Mouse (Mus musculus) liver, postnatal 0 days (tissue): ENCODE measurements around the gene Atf3. TPM values are rescaled to one million over a fixed set of nuclear protein-coding genes. Genes with fewer than 3 reads are reported as not detected.

Experiments used
- ATAC-seq: fragments of 200-750 bp; cut with Nextera tagmentation; 2 replicates; pipeline ENCODE4 v1.8.0; 2017; ENCODE audit warnings: mild to moderate bottlenecking, moderate library complexity
- DNase-seq: peaks from one replicate; pipeline ENCODE4 v3.0.0-alpha.2; 2016
- H3K27ac ChIP-seq: fragments of 300-500 bp; sonication (generic); 2 replicates; pipeline ENCODE4 v1.5.1; 2014; ENCODE audit warnings: antibody characterized with exemption, moderate library complexity, mild to moderate bottlenecking, low read depth
- H3K27me3 ChIP-seq: fragments of 300-500 bp; sonication (generic); 2 replicates; pipeline ENCODE4 v1.6.1; 2014; ENCODE audit warnings: low read length, control low read depth, mixed read lengths; ENCODE audit not compliant: insufficient read depth
- H3K36me3 ChIP-seq: fragments of 300-500 bp; sonication (generic); replicated peaks from 2 replicates; pipeline ENCODE4 v1.6.1; 2014; ENCODE audit warnings: mild to moderate bottlenecking, control low read depth, low read length, moderate library complexity, mixed read lengths; ENCODE audit not compliant: insufficient read depth
- H3K4me1 ChIP-seq: fragments of 300-500 bp; sonication (generic); 2 replicates; pipeline ENCODE4 v1.6.1; 2014; ENCODE audit warnings: antibody characterized with exemption, mild to moderate bottlenecking, control low read depth; ENCODE audit not compliant: insufficient read depth
- H3K4me2 ChIP-seq: fragments of 300-500 bp; sonication (generic); 2 replicates; pipeline ENCODE4 v1.6.1; 2014; ENCODE audit warnings: low read depth, mild to moderate bottlenecking, low read length, moderate library complexity, mixed read lengths
- H3K4me3 ChIP-seq: fragments of 300-500 bp; sonication (generic); 2 replicates; pipeline ENCODE4 v1.5.1; 2014; ENCODE audit warnings: low read depth, low read length
- H3K9ac ChIP-seq: fragments of 300-500 bp; sonication (generic); replicated peaks from 2 replicates; pipeline ENCODE4 v1.6.1; 2014; ENCODE audit warnings: mild to moderate bottlenecking, moderate library complexity
- H3K9me3 ChIP-seq: fragments of 300-500 bp; sonication (generic); 2 replicates; pipeline ENCODE4 v1.6.1; 2016; ENCODE audit warnings: mild to moderate bottlenecking, control low read depth, low read length, mixed read lengths
- CTCF ChIP-seq: sonication (generic); IDR thresholded peaks from 2 replicates; pipeline ENCODE4 v1.5.1; 2016; ENCODE audit warnings: antibody characterized with exemption, low read depth
- EP300 ChIP-seq: IDR thresholded peaks from 2 replicates; pipeline ENCODE4 v1.6.1; 2016; ENCODE audit warnings: antibody characterized with exemption, low read depth, mild to moderate bottlenecking
- WGBS: fragments of 180-500 bp; shearing (Covaris S2); extraction: QIAGEN DNeasy Blood & Tissue Kit; methylation state at CpG from one replicate; pipeline ENCODE4 v1.1.7; 2014; ENCODE audit not compliant: insufficient replicate concordance; 5-methylcytosine and 5-hydroxymethylcytosine counted together
- polyA plus RNA-seq: library from polyadenylated mRNA; unstranded; fragments of >200 nt; fragmentation: Nextera tagmentation; extraction: Ambion mirVana; gene quantifications from 2 replicates; pipeline ENCODE4 v1.2.1, GENCODE M21; 2015

Atf3 gene
- polyA plus RNA-seq, 1 experiment from 2014 or later = 1.00 TPM

DNA sequence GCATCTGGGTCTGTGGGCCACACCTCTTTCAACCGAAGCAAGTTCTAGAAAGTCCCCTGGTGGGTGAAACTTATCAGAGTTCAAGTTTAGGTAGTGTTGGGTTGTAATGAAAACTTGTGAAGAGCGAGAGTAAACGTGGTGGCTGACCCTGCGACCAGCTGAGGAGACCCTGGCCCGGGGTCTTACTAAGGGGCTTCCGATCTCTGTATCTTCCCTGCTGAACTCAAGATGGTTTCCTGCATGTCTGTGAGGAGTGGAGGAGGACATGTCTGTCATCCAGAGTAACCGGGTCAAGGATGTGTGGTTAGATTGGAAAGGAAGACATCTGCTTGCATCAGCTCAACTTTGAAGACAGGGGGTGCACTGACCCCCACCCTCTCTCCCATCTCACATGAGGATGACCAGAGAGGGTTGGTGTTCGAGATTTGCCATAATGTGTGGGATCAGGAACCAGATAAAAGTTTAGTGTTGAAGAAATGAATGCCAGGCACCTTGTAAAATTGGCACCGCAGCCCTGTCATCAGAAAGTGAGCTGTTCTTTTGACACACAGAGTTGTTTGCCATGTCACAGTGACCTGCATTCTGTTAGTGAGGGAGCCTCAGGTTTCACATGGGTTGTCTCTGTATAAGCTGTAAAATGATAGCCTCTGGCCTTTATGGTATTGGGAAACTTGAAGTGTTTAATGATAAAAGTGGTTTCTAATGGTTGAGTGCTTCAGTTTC lies 7.3 kb upstream of the Atf3 start:
- peaks cover 29% of the 10 kb centered on the region for H3K4me1 ChIP-seq
- WGBS = 36% methylated on average over 9 of the region's 9 CpGs
- peak overlapping the region; percentile 89 for H3K4me2 ChIP-seq
- H3K9ac ChIP-seq = peak overlapping the region; percentile 69
- peak; percentile 16 for ATAC-seq
- H3K27me3 ChIP-seq = 0 out of 2 replicates have a peak, but pooled peaks cover 2% of the 10 kb centered on the region
- H3K36me3 ChIP-seq = no peaks in the 10 kb centered on the region
- H3K4me3 ChIP-seq = peak overlapping the region; percentile 58
- TF ChIP-seq EP300 (no peak), CTCF (0 out of 2 replicates have a peak, but pooled peaks have one; percentile 18)
- H3K27ac ChIP-seq = peak overlapping the region; percentile 86
- no peak for DNase-seq
- no peaks in the 10 kb centered on the region for H3K9me3 ChIP-seq

DNA sequence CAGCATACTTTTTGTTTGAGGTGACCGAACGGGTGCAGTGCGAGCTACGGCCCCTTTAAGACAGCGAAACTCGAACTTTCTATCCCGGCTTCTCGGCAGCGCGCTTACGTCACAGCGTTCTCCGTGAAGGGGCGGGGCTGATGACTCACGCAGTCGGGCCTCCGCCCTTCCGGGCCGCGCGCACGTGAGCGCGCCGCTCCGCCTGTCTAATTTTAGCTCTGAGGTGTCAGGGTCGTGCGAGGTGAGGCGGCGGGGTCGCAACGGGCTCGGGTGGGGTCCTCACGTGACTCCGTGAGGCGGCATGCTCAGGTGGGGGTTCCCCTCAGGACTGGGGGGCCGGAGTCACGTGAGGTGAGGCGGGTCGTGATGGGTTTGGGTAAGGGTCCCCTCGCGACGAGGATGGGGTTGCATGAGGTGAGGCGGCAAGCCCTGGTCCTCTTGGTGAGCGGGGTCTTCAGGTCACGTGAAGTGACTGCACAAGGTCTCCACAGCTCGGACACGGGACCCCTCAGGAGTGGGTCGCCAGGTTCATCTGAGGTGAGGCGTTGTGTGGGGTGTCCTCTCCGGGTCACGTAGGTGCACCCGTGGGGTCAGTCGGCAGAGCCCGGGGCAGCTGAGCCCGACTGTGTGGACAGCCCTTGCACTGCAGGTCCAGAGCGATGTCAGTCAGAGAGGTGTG lies 6.6 kb upstream of the Atf3 start:
- ATAC-seq = peak; percentile 88
- Histone ChIP-seq H3K9ac (peak overlapping the region; percentile 69), H3K27me3 (0 out of 2 replicates have a peak, but pooled peaks cover 2% of the 10 kb centered on the region), H3K36me3 (no peaks in the 10 kb centered on the region), H3K4me1 (peaks cover 26% of the 10 kb centered on the region), H3K27ac (peak overlapping the region; percentile 86), H3K4me3 (peak overlapping the region; percentile 58), H3K4me2 (peak overlapping the region; percentile 89), H3K9me3 (no peaks in the 10 kb centered on the region)
- TF ChIP-seq EP300 (peak; percentile 73), CTCF (0 out of 2 replicates have a peak, but pooled peaks have one; percentile 9)
- WGBS = under 1% methylated on average over 57 of the region's 57 CpGs
- DNase-seq = peak; percentile 94

DNA sequence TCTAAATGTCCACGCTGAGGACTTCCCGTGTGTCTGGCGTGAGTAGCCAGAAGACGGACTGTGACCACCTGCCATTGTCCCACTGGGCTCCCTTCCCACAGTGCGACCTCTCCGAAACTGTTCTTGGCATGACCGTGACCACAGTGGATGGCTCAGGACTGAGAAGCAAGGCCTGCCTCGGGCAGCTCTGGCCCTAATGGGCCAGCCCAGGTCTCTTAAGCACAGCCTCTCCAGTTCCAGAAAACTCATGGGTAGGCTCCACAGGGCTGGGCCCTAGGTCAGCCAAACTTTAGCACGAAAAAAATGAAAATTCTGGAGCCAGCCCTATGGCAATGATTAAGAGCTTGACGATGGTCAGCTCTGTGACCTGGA lies 6.1 kb upstream of the Atf3 start:
- DNase-seq (no peak), ATAC-seq (peak; percentile 30)
- Histone ChIP-seq H3K27ac (peak overlapping the region; percentile 18; the same call in 1 of the 2 replicates), H3K27me3 (0 out of 2 replicates have a peak, but pooled peaks cover 2% of the 10 kb centered on the region), H3K9ac (peak overlapping the region; percentile 69), H3K36me3 (no peaks in the 10 kb centered on the region), H3K4me1 (peaks cover 26% of the 10 kb centered on the region), H3K9me3 (no peaks in the 10 kb centered on the region), H3K4me2 (peak overlapping the region; percentile 89), H3K4me3 (peak overlapping the region; percentile 58)
- 56% methylated on average over 10 of the region's 10 CpGs for WGBS
- TF ChIP-seq EP300 = no peak
- no peak for TF ChIP-seq CTCF

DNA sequence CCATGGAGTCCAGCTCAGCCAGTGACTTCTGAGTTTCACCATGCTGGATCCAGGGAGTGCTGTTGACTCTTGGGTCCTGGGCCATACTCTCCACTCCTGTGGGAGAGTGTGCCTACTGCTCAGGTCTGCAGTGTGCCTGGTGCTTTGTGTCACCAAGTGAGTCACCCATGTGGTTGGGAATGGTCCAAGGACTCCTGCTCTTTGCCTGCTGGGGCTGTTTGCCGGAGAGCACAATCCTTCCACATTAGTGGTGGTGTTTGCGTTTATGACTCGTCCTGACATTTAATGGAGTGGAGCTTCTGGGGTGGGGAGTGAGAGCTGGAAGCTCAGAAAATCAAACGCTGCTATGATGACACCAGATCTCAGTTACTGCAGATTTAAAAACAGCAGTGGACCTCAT lies 4.2 kb upstream of the Atf3 start:
- H3K36me3 ChIP-seq = no peaks in the 10 kb centered on the region
- ATAC-seq (no peak), DNase-seq (no peak)
- TF ChIP-seq EP300 (no peak), CTCF (no peak)
- no peak overlapping the region for H3K27ac ChIP-seq
- H3K9ac ChIP-seq = no peak overlapping the region
- H3K27me3 ChIP-seq = peaks cover 10% of the 10 kb centered on the region; the same call in 1 of the 2 replicates
- peaks cover 26% of the 10 kb centered on the region for H3K4me1 ChIP-seq
- 75% methylated on average over 4 of the region's 4 CpGs for WGBS
- H3K4me2 ChIP-seq = no peak overlapping the region
- H3K9me3 ChIP-seq = no peaks in the 10 kb centered on the region
- no peak overlapping the region for H3K4me3 ChIP-seq

DNA sequence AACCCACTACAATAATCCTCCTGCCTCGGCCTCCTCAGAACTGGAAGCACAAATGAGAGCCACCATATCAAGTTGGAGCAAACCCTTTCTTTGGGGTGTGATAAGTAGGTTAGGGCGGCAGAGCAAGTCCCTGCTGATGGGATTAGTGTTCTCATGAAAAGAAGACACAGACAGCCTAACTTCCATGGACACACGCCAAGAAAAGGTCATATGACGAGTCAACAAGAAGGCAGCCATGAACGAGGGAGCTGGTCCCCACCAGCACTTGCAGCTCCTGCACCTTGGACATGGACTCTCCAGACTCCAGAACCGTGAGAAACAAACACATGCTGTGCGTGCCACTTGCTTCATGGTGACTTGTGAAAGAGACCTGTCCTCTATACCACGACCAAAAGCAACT lies 2.7 kb upstream of the Atf3 start:
- no peak overlapping the region for H3K4me3 ChIP-seq
- TF ChIP-seq CTCF (no peak), EP300 (no peak)
- WGBS = 68% methylated on average over 8 of the region's 8 CpGs
- H3K9me3 ChIP-seq = no peaks in the 10 kb centered on the region
- peaks cover 18% of the 10 kb centered on the region for H3K4me1 ChIP-seq
- ATAC-seq (no peak), DNase-seq (no peak)
- no peak overlapping the region for H3K4me2 ChIP-seq
- no peak overlapping the region for H3K27ac ChIP-seq
- H3K36me3 ChIP-seq = no peaks in the 10 kb centered on the region
- peaks cover 21% of the 10 kb centered on the region; the same call in 1 of the 2 replicates for H3K27me3 ChIP-seq
- H3K9ac ChIP-seq = no peak overlapping the region

DNA sequence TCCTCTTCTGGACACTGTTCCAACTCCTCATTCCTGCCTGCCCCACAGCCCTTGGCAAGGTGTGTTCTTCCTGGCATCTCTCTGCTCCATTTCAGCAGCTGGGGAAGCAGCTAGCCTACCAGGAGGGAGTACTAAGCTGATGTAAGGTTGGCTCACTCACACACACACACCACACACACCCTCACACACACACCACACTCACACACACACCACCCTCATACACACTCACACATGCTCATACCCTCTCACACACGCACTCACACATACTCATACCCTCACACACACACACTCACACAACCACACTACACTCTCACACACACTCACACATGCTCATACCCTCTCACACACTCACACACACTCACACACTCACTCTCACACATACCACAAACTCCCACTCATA lies 1.9 kb upstream of the Atf3 start:
- Histone ChIP-seq H3K4me2 (no peak overlapping the region), H3K9me3 (no peaks in the 10 kb centered on the region), H3K36me3 (no peaks in the 10 kb centered on the region), H3K4me1 (peaks cover 10% of the 10 kb centered on the region), H3K4me3 (no peak overlapping the region), H3K27ac (no peak overlapping the region), H3K9ac (no peak overlapping the region), H3K27me3 (peaks cover 25% of the 10 kb centered on the region)
- no peak for ATAC-seq
- TF ChIP-seq CTCF = no peak
- no peak for TF ChIP-seq EP300
- DNase-seq = no peak
- 68% methylated on average over 1 of the region's 1 CpGs for WGBS
